Mouse (Mus musculus) CH12.LX (cell line): Measurements from ENCODE around the gene Crabp1.

ENCODE experiments used
- CTCF ChIP-seq, 2 experiments: IDR thresholded peaks in 1 of 2; conservative IDR thresholded peaks in 1 of 2; 2 replicates each; pipeline ENCODE4 v1.5.1; 2011 to 2012; ENCODE audit warnings: low read depth in 2 of 2, low read length in 2 of 2, improper control_type of control experiment in 1 of 2, inconsistent platforms in 1 of 2, mild to moderate bottlenecking in 1 of 2, moderate library complexity in 1 of 2
- EP300 ChIP-seq: IDR thresholded peaks from 2 replicates; pipeline ENCODE4 v1.6.1; 2011; ENCODE audit warnings: low read length, improper control_type of control experiment
- ETS1 ChIP-seq: conservative IDR thresholded peaks from 2 replicates; pipeline ENCODE4 v1.6.1; 2012; ENCODE audit warnings: low read depth, mild to moderate bottlenecking, inconsistent platforms, low read length, improper control_type of control experiment, moderate library complexity
- HCFC1 ChIP-seq: IDR thresholded peaks from 2 replicates; pipeline ENCODE4 v1.6.1; 2012; ENCODE audit warnings: low read depth, mild to moderate bottlenecking, inconsistent platforms, low read length, improper control_type of control experiment
- MAX ChIP-seq: IDR thresholded peaks from 2 replicates; pipeline ENCODE4 v1.6.1; 2011; ENCODE audit warnings: low read length, improper control_type of control experiment
- MEF2A ChIP-seq: IDR thresholded peaks from 2 replicates; pipeline ENCODE4 v1.6.1; 2014; ENCODE audit warnings: low read depth, mild to moderate bottlenecking, inconsistent platforms, low read length, improper control_type of control experiment, borderline replicate concordance
- MYC ChIP-seq: IDR thresholded peaks from 2 replicates; pipeline ENCODE4 v1.6.1; 2011; ENCODE audit warnings: low read depth, mild to moderate bottlenecking, improper control_type of control experiment, low read length
- POLR2A ChIP-seq: IDR thresholded peaks from 2 replicates; pipeline ENCODE4 v1.6.1; 2011; ENCODE audit warnings: low read depth, mild to moderate bottlenecking, improper control_type of control experiment, low read length
- POLR2AphosphoS2 ChIP-seq: IDR thresholded peaks from 2 replicates; pipeline ENCODE4 v1.6.1; 2011; ENCODE audit warnings: low read depth, low read length, improper control_type of control experiment
- RAD21 ChIP-seq: IDR thresholded peaks from 2 replicates; pipeline ENCODE4 v1.6.1; 2011; ENCODE audit warnings: low read depth, mild to moderate bottlenecking, low read length, improper control_type of control experiment, moderate library complexity
- SMC3 ChIP-seq: IDR thresholded peaks from 2 replicates; pipeline ENCODE4 v1.6.1; 2011; ENCODE audit warnings: low read depth, low read length, improper control_type of control experiment
- TCF12 ChIP-seq: IDR thresholded peaks from 2 replicates; pipeline ENCODE4 v1.6.1; 2014; ENCODE audit warnings: low read depth, mild to moderate bottlenecking, inconsistent platforms, low read length, improper control_type of control experiment
- ZMIZ1 ChIP-seq: IDR thresholded peaks from 2 replicates; pipeline ENCODE4 v1.6.1; 2012; ENCODE audit warnings: low read depth, mild to moderate bottlenecking, inconsistent platforms, low read length, improper control_type of control experiment

- TF ChIP-seq MAX (no peak), POLR2AphosphoS2 (no peak), POLR2A (no peak), RAD21 (no peak), EP300 (no peak), MEF2A (no peak), CTCF (conservative IDR thresholded peaks at IDR 0.05 in 1 of 2, IDR thresholded peaks at IDR 0.05 in 1 of 2; ENCODE audit: low read depth in 2 of 2, low read length in 2 of 2) (no peak), MYC (no peak), SMC3 (no peak), ZMIZ1 (no peak), ETS1 (no peak), HCFC1 (no peak), TCF12 (no peak)
Measured at GRCm38 (mm10) chr9:54750215-54750981, 14.2 kb upstream of the Crabp1 start.
